Mouse (Mus musculus) erythroblast, embryonic 14.5 days (primary cell): ENCODE results near the gene Mrpl1. TPM values are rescaled to one million over a fixed set of nuclear protein-coding genes. Genes with fewer than 3 reads are reported as not detected.

Experiments used
- H3K27me3 ChIP-seq: 2 replicates; pipeline ENCODE4 v1.6.1; 2012; ENCODE audit warnings: inconsistent platforms; ENCODE audit not compliant: control insufficient read depth
- H3K36me3 ChIP-seq: 2 replicates; pipeline ENCODE4 v1.6.1; 2012; ENCODE audit warnings: mild to moderate bottlenecking, inconsistent platforms; ENCODE audit not compliant: control insufficient read depth
- H3K4me1 ChIP-seq: 2 replicates; pipeline ENCODE4 v1.6.1; 2012; ENCODE audit warnings: inconsistent platforms; ENCODE audit not compliant: control insufficient read depth
- H3K4me3 ChIP-seq: replicated peaks from 2 replicates; pipeline ENCODE3; 2012; ENCODE audit warnings: moderate library complexity, mild to moderate bottlenecking, inconsistent platforms
- H3K9me3 ChIP-seq: 2 replicates; pipeline ENCODE4 v1.6.1; 2012; ENCODE audit warnings: low read length, inconsistent platforms, mixed read lengths; ENCODE audit not compliant: control insufficient read depth
- GATA1 ChIP-seq: IDR thresholded peaks from 2 replicates; pipeline ENCODE4 v1.6.1; 2012; ENCODE audit warnings: low read length, inconsistent platforms, mixed read lengths
- TAL1 ChIP-seq: IDR thresholded peaks from 3 replicates; pipeline ENCODE4 v1.6.1; 2012; ENCODE audit warnings: low read length, inconsistent platforms, mixed read lengths
- polyA plus RNA-seq: library from polyadenylated mRNA; stranded (reverse); fragments of >175 nt; gene quantifications from 2 replicates; pipeline ENCODE4 v1.2.3, GENCODE M21; 2012

The Mrpl1 gene
- polyA plus RNA-seq, 1 experiment, result 0.26 TPM

DNA sequence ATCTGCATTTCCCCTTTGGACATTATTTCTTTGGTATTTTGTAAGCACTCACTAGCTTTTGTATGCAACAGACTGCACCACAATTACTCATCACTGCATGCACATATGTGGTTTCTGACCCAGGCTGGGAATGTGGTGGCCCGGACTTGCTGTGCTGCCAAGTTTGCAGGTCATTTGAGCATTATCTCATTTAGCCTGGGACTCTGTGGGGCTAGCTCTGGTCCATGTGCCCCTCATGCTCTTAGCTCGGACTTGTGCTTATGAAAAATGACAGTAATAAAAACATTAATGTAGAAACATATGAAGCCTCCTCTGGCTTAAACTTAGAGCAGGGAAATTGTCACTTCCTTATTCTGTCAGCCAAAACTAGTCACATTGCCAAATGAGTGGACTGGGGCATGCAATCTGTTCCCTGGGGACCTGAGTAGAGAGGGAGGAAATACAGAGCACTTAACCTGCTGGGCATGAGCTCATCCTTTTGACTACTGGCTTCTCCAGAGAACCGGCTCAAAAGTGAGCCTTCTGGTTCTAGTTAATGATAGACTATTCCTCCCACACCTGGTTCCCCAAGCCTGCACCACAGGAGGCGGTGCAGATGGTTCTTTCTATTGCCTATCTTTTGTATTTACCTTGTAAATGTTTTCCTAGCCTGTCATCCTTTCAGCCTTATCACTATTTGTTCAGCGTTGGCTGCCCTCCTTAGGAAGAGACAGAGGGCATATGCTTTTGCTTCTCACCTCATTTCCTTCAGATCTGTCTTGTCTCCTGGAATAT, 12.7 kb downstream of the Mrpl1 start:
- Histone ChIP-seq H3K27me3 (no peaks in the 10 kb centered on the region), H3K4me1 (peaks cover 17% of the 10 kb centered on the region), H3K9me3 (no peaks in the 10 kb centered on the region), H3K4me3 (no peak overlapping the region), H3K36me3 (peaks cover 19% of the 10 kb centered on the region)
- TF ChIP-seq TAL1, result no peak
- TF ChIP-seq GATA1, result no peak

DNA sequence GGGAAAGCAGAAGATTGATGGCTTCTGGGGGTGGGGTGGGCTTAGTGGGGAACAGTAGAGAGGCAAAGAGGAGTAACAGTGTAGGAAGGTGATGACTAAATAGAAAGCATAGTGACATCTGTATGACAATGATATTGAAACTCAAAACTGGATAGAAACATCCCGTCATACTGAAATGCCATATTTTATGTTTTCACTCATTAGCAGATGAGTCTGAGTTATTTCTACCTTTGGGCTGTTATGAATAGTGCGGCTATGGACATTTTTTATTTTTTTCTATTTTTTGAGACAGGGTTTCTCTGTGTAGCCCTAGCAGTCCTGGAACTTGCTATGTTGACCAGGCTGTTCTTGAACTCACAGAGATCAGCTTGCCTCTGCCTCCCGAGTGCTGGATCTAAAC, 13.7 kb downstream of the Mrpl1 start:
- Histone ChIP-seq H3K9me3 (no peaks in the 10 kb centered on the region), H3K4me3 (no peak overlapping the region), H3K4me1 (peaks cover 17% of the 10 kb centered on the region), H3K27me3 (no peaks in the 10 kb centered on the region), H3K36me3 (peaks cover 22% of the 10 kb centered on the region)
- TF ChIP-seq GATA1 (no peak), TAL1 (no peak)

DNA sequence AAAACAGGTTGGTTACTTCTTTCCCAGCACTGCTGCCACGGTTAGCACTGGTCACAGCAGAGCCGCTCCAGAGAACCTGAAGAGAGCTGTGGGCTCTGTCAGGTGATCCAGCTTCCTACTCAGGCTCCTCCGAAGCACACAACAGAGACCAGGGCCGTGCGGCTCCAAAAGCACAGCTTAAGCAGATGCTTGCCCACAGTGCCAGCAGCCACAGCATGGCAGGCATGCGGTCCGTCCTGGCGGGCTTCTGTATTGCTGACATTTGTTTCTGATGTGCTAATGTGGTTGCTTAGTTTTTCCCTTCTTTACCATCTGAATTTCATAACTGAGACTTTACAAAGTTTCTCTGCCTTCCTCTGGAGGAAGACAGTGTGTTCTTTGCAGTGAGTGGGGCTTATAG, 17.2 kb downstream of the Mrpl1 start:
- H3K27me3 ChIP-seq, result no peaks in the 10 kb centered on the region
- H3K4me1 ChIP-seq, result peaks cover 9% of the 10 kb centered on the region
- H3K9me3 ChIP-seq, result no peaks in the 10 kb centered on the region
- peaks cover 33% of the 10 kb centered on the region for H3K36me3 ChIP-seq
- no peak overlapping the region for H3K4me3 ChIP-seq
- no peak for TF ChIP-seq TAL1
- TF ChIP-seq GATA1, result no peak

DNA sequence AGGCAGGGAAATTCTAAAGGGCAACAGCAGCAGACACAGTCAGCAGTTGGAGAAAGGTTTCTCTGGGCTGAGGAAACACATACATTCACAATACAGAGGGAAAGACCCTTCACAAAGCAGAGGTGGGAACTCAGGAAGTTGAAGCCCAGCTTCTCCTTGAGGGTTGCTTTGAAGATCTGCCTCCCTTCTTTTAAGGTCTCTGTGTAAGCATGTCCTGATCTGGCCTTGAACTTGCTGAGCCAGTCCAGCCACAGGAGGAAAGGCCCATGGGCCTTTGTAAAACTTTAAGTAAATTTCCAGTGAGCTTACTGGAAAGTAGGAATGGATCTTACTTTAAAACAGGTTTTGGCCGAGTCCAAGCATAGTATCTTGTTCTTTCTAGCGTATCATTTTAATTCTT, 19.7 kb downstream of the Mrpl1 start:
- H3K36me3 ChIP-seq, result peaks cover 44% of the 10 kb centered on the region
- H3K27me3 ChIP-seq, result no peaks in the 10 kb centered on the region
- no peaks in the 10 kb centered on the region for H3K9me3 ChIP-seq
- no peak for TF ChIP-seq TAL1
- TF ChIP-seq GATA1, result no peak
- H3K4me3 ChIP-seq, result no peak overlapping the region
- H3K4me1 ChIP-seq, result no peaks in the 10 kb centered on the region

DNA sequence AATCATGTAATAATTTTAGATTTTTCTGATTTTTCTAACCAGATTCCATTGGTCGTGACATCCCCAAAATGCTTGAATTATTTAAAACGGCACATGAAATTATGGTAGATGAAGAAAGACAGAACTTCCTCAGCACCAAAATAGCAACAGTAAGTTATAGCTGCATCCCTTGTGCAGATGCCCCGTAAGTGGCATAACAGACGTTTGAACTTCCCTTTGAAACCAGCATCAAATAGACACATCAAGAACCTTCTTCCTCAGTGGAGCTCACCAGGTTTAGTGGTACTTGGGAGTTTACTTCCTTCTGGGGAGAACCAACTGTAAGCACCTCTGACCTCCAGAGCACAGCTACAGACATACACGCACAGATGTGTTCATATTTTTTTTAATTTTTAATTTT, 29.5 kb downstream of the Mrpl1 start:
- no peaks in the 10 kb centered on the region for H3K4me1 ChIP-seq
- H3K27me3 ChIP-seq, result no peaks in the 10 kb centered on the region
- no peak overlapping the region for H3K4me3 ChIP-seq
- TF ChIP-seq TAL1, result no peak
- TF ChIP-seq GATA1, result no peak
- peaks cover 34% of the 10 kb centered on the region for H3K36me3 ChIP-seq
- H3K9me3 ChIP-seq, result no peaks in the 10 kb centered on the region

DNA sequence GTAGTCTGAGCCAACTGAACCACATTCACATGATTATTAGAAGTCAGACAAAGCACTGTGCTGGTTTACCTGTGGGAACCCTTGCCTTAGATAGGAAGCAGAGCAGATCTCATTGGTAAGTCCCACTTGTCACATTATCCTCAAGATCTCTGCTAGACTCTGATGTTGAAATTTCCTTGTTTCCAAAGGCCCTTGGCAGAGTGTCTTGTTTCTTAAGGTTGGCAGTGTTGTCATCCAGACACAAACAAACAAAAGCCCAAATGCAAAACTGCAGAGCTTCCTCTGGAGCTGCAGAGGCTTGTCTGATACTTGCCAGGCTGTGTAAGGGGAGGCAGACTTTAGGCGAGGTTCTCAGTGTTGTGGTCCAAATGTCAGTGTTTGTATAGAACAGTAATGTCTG, 31.6 kb downstream of the Mrpl1 start:
- H3K36me3 ChIP-seq, result peaks cover 26% of the 10 kb centered on the region
- no peaks in the 10 kb centered on the region for H3K4me1 ChIP-seq
- no peaks in the 10 kb centered on the region for H3K9me3 ChIP-seq
- TF ChIP-seq TAL1 (no peak), GATA1 (no peak)
- no peaks in the 10 kb centered on the region for H3K27me3 ChIP-seq
- H3K4me3 ChIP-seq, result no peak overlapping the region

DNA sequence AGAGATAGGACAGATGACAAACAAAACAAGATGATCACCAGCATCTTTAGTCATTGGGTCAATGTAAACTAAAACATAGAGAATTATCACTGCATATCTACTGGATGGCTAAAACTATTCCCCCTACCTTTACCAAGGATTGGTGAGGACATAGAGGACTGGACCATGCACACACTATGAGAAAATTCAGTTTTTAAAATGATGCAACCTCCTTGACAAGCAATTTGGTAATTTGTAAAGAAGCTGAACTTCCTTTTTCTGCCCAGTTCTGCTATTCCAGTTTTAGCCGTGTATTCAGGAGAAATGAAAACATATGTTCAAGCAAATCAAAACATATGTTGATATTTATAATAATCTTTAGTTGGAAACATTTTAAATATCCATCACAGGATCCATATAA, 35.2 kb downstream of the Mrpl1 start:
- H3K4me1 ChIP-seq, result no peaks in the 10 kb centered on the region

DNA sequence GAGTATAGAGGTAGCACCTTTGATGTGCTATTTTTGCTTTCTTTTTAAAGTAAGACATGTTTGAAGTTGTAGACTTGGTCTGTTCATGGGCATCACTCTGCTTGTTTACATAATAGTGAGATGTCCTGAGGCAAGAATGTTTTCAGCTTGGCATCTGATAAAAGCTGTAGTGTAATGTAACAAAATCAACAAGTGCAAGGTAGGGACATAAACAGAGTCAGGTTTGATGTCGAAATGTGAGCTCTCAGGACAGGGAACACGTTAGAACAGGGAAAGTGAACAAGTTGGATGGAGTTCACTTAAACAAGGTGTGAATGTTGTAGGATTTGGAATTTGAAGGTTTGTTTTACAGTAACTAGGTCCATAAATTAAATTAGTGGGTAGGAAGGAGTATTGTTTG, 44.7 kb downstream of the Mrpl1 start:
- H3K4me3 ChIP-seq, result no peak overlapping the region
- peaks cover 6% of the 10 kb centered on the region for H3K36me3 ChIP-seq
- no peaks in the 10 kb centered on the region for H3K27me3 ChIP-seq
- no peaks in the 10 kb centered on the region for H3K9me3 ChIP-seq
- TF ChIP-seq GATA1 (no peak), TAL1 (no peak)
- H3K4me1 ChIP-seq, result no peaks in the 10 kb centered on the region

More for the DNA sequence above, 35.2 kb downstream of the Mrpl1 start:
- Histone ChIP-seq H3K36me3 (peaks cover 16% of the 10 kb centered on the region), H3K27me3 (no peaks in the 10 kb centered on the region), H3K4me3 (no peak overlapping the region), H3K9me3 (no peaks in the 10 kb centered on the region)
- TF ChIP-seq TAL1, result no peak
- TF ChIP-seq GATA1, result no peak

DNA sequence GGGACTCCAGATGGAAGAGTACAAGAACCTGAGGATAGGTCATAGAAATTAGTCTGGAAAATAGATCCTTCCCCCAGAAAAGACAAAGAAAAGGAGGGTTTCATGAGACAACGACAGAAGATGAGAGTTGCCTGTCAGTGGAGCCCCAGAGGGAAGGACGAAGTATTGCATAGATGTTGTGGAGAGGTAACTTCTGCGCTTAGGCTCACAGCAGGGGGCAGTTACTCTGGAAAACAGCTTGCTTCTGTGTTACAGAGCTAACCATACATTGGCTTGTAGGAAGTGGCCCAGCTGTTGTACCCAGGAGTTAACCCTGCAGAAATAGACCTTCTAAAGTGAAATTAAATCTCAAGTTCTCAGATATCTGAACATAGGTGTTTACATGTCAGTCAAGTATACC, 45.9 kb downstream of the Mrpl1 start:
- peaks cover 4% of the 10 kb centered on the region for H3K36me3 ChIP-seq
- no peaks in the 10 kb centered on the region for H3K9me3 ChIP-seq
- no peak for TF ChIP-seq GATA1
- TF ChIP-seq TAL1, result no peak
- H3K4me1 ChIP-seq, result no peaks in the 10 kb centered on the region
- no peak overlapping the region for H3K4me3 ChIP-seq
- H3K27me3 ChIP-seq, result no peaks in the 10 kb centered on the region

DNA sequence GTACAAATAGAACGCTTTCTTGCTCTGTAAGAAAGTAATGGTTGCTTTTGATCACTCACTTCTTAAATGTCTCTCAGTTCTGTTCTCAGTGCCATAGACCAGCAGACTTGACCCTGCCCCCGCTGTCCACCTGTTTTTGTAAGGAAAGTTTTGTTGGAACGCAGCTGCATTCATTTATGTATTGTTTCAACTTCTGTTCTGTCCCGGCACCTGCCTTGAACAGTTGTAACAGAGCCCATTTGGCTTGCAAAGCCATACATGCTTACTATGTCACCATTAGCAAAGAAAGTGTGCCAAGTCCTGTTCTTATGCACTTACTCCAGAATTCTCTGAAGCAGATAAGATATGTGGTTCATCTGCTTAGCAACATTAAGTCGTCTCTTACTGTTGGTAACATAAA, 48.9 kb downstream of the Mrpl1 start:
- H3K4me3 ChIP-seq, result no peak overlapping the region
- TF ChIP-seq TAL1 (no peak), GATA1 (no peak)
- H3K4me1 ChIP-seq, result no peaks in the 10 kb centered on the region
- no peaks in the 10 kb centered on the region for H3K27me3 ChIP-seq
- peaks cover 8% of the 10 kb centered on the region for H3K36me3 ChIP-seq
- H3K9me3 ChIP-seq, result no peaks in the 10 kb centered on the region
